Mouse (Mus musculus) MEL (cell line): Measurements from ENCODE around the gene Ebf3. TPM values are rescaled to one million over a fixed set of nuclear protein-coding genes. Genes with fewer than 3 reads are reported as not detected.

Source experiments
- polyA plus RNA-seq, 2 experiments: library from polyadenylated mRNA; stranded (reverse) in 1 of 2; unstranded in 1 of 2; fragments of >175 nt in 1 of 2; fragments of >200 nt in 1 of 2; gene quantifications; 2 replicates each; pipeline versions ENCODE4 v1.2.1 to v1.2.4; 2012; ENCODE audit warnings: low replicate concordance in 2 of 2, low read depth in 1 of 2; ENCODE audit not compliant: insufficient read length in 2 of 2, insufficient read depth in 1 of 2, missing spikeins in 1 of 2
- total RNA-seq: library from RNA; depleted of rRNA; stranded (reverse); fragments of 300-350 nt; gene quantifications from 2 replicates; pipeline ENCODE4 v1.2.3, GENCODE M21; 2012; rRNA removed

Ebf3 gene
- total and polyA plus RNA-seq, 3 experiments = not detected

Other genes starting within 250 kb of the Ebf3 start
- 14.3 and 19.0 TPM in 2 replicates for gene 9430038I01Rik, start 96.3 kb upstream of the Ebf3 start, total RNA-seq
- gene 9430038I01Rik, start 96.3 kb upstream of the Ebf3 start, polyA plus RNA-seq = 10 to 100 TPM in 1 of 2 experiments, not detected in 1; 24.5 TPM
- 174 and 175 TPM in 2 replicates for gene Glrx3, start 123.2 kb upstream of the Ebf3 start, total RNA-seq
- 100 to 1,000 TPM; 279 to 290 TPM for gene Glrx3, start 123.2 kb upstream of the Ebf3 start, polyA plus RNA-seq